Mouse (Mus musculus) forebrain, embryonic 14.5 days (tissue): ENCODE results near the gene Tcp11. TPM values are rescaled to one million over a fixed set of nuclear protein-coding genes. Genes with fewer than 3 reads are reported as not detected.
A peak's percentile ranks its signal among the peaks of the same experiment; 100 is the strongest.

Experiments
- ATAC-seq: fragments of 200-750 bp; cut with Nextera tagmentation; 2 replicates; pipeline ENCODE4 v1.8.0; 2017; ENCODE audit warnings: mild to moderate bottlenecking, moderate library complexity
- DNase-seq: peaks from one replicate; pipeline ENCODE4 v3.0.0-alpha.2; 2015; ENCODE audit warnings: low spot score
- H3K27ac ChIP-seq: fragments of 300-500 bp; sonication (generic); 2 replicates; pipeline ENCODE4 v1.5.1; 2014; ENCODE audit warnings: low read depth, mild to moderate bottlenecking, control low read depth, low read length, moderate library complexity
- H3K27me3 ChIP-seq: fragments of 300-500 bp; sonication (generic); replicated peaks from 2 replicates; pipeline ENCODE4 v1.6.1; 2014; ENCODE audit warnings: low read length, control low read depth, mixed read lengths; ENCODE audit not compliant: control insufficient read depth, insufficient read depth
- H3K36me3 ChIP-seq: fragments of 300-500 bp; sonication (generic); 2 replicates; pipeline ENCODE4 v1.6.1; 2014; ENCODE audit warnings: low read length, control low read depth; ENCODE audit not compliant: control insufficient read depth, insufficient read depth
- H3K4me1 ChIP-seq: fragments of 300-500 bp; sonication (generic); 2 replicates; pipeline ENCODE4 v1.6.1; 2014; ENCODE audit warnings: antibody characterized with exemption, low read length, control low read depth; ENCODE audit not compliant: control insufficient read depth, insufficient read depth
- H3K4me2 ChIP-seq: fragments of 300-500 bp; sonication (generic); 2 replicates; pipeline ENCODE4 v1.6.1; 2014; ENCODE audit warnings: mild to moderate bottlenecking, control low read depth, low read length
- H3K4me3 ChIP-seq: fragments of 300-500 bp; sonication (generic); 2 replicates; pipeline ENCODE4 v1.5.1; 2014; ENCODE audit warnings: low read depth, low read length, control low read depth
- H3K9ac ChIP-seq: fragments of 300-500 bp; sonication (generic); 2 replicates; pipeline ENCODE4 v1.6.1; 2014; ENCODE audit warnings: mild to moderate bottlenecking, low read length, control low read depth, moderate library complexity
- H3K9me3 ChIP-seq: fragments of 300-500 bp; sonication (generic); replicated peaks from 2 replicates; pipeline ENCODE4 v1.6.1; 2016; ENCODE audit warnings: low read length, control low read depth, mixed read lengths; ENCODE audit not compliant: control insufficient read depth
- WGBS: fragments of 180-500 bp; shearing (Covaris S2); extraction: QIAGEN DNeasy Blood & Tissue Kit; methylation state at CpG from one replicate; pipeline ENCODE4 v1.1.7; 2014; 5-methylcytosine and 5-hydroxymethylcytosine counted together
- polyA plus RNA-seq: library from polyadenylated mRNA; unstranded; fragments of >200 nt; fragmentation: Nextera tagmentation; extraction: Ambion mirVana; gene quantifications from 2 replicates; pipeline ENCODE4 v1.2.1, GENCODE M21; 2014

Gene Tcp11
- polyA plus RNA-seq, 1 experiment from 2014 or later: 1.6 TPM

- Histone ChIP-seq H3K9me3 (0 out of 2 replicates have a peak, but pooled peaks cover 4% of the 10 kb centered on the region), H3K36me3 (no peaks in the 10 kb centered on the region), H3K4me2 (no peak overlapping the region), H3K4me3 (no peak overlapping the region), H3K27ac (no peak overlapping the region), H3K9ac (no peak overlapping the region), H3K27me3 (no peaks in the 10 kb centered on the region), H3K4me1 (no peaks in the 10 kb centered on the region)
- ATAC-seq: no peak
- DNase-seq: no peak
- 78% methylated on average over 3 of the region's 3 CpGs for WGBS
These were observed 13.4 kb upstream of the Tcp11 start for GRCm38 (mm10) chr17:28093837-28094236.

GRCm38 (mm10) chr17:28092297-28092696 lies 11.9 kb upstream of the Tcp11 start:
- Histone ChIP-seq H3K27ac (no peak overlapping the region), H3K9me3 (0 out of 2 replicates have a peak, but pooled peaks cover 4% of the 10 kb centered on the region), H3K9ac (no peak overlapping the region), H3K36me3 (no peaks in the 10 kb centered on the region), H3K4me2 (no peak overlapping the region), H3K27me3 (no peaks in the 10 kb centered on the region), H3K4me3 (no peak overlapping the region), H3K4me1 (no peaks in the 10 kb centered on the region)
- WGBS: 95% methylated on average over 2 of the region's 2 CpGs
- DNase-seq (no peak), ATAC-seq (no peak)

GRCm38 (mm10) chr17:28088718-28089117 lies 8.3 kb upstream of the Tcp11 start:
- Histone ChIP-seq H3K4me2 (no peak overlapping the region), H3K4me1 (peaks cover 3% of the 10 kb centered on the region; the same call in 1 of the 2 replicates), H3K27me3 (no peaks in the 10 kb centered on the region), H3K36me3 (no peaks in the 10 kb centered on the region), H3K27ac (no peak overlapping the region), H3K9ac (no peak overlapping the region), H3K9me3 (no peaks in the 10 kb centered on the region), H3K4me3 (no peak overlapping the region)
- WGBS: 86% methylated on average over 6 of the region's 6 CpGs
- no peak for DNase-seq
- ATAC-seq: no peak

GRCm38 (mm10) chr17:28087430-28087829 lies 7.0 kb upstream of the Tcp11 start:
- DNase-seq: no peak
- no peaks in the 10 kb centered on the region for H3K27me3 ChIP-seq
- no peak overlapping the region for H3K4me3 ChIP-seq
- peaks cover 3% of the 10 kb centered on the region; the same call in 1 of the 2 replicates for H3K4me1 ChIP-seq
- no peak overlapping the region for H3K9ac ChIP-seq
- no peak overlapping the region for H3K27ac ChIP-seq
- no peak for ATAC-seq
- H3K4me2 ChIP-seq: no peak overlapping the region
- no peaks in the 10 kb centered on the region for H3K9me3 ChIP-seq
- H3K36me3 ChIP-seq: no peaks in the 10 kb centered on the region
- 23% methylated on average over 5 of the region's 5 CpGs for WGBS

- DNase-seq (peak; percentile 94), ATAC-seq (peak; percentile 52)
- Histone ChIP-seq H3K4me1 (peaks cover 3% of the 10 kb centered on the region; the same call in 1 of the 2 replicates), H3K27ac (no peak overlapping the region), H3K27me3 (no peaks in the 10 kb centered on the region), H3K4me3 (no peak overlapping the region), H3K36me3 (no peaks in the 10 kb centered on the region), H3K9me3 (no peaks in the 10 kb centered on the region), H3K9ac (no peak overlapping the region), H3K4me2 (peak overlapping the region; percentile 37)
- WGBS: under 1% methylated on average over 16 of the region's 16 CpGs
These were observed 4.5 kb upstream of the Tcp11 start for GRCm38 (mm10) chr17:28084964-28085363.

GRCm38 (mm10) chr17:28084395-28084905 lies 4.0 kb upstream of the Tcp11 start:
- Histone ChIP-seq H3K36me3 (no peaks in the 10 kb centered on the region), H3K27me3 (no peaks in the 10 kb centered on the region), H3K4me2 (no peak overlapping the region), H3K4me1 (peaks cover 3% of the 10 kb centered on the region; the same call in 1 of the 2 replicates), H3K4me3 (no peak overlapping the region), H3K27ac (no peak overlapping the region), H3K9me3 (no peaks in the 10 kb centered on the region), H3K9ac (no peak overlapping the region)
- no peak for DNase-seq
- no peak for ATAC-seq
- WGBS: 25% methylated on average over 22 of the region's 22 CpGs

GRCm38 (mm10) chr17:28082863-28083262 lies 2.4 kb upstream of the Tcp11 start:
- Histone ChIP-seq H3K9ac (no peak overlapping the region), H3K27me3 (no peaks in the 10 kb centered on the region), H3K9me3 (no peaks in the 10 kb centered on the region), H3K4me2 (no peak overlapping the region), H3K4me1 (peaks cover 3% of the 10 kb centered on the region; the same call in 1 of the 2 replicates), H3K27ac (no peak overlapping the region), H3K4me3 (no peak overlapping the region), H3K36me3 (no peaks in the 10 kb centered on the region)
- 81% methylated on average over 13 of the region's 13 CpGs for WGBS
- DNase-seq: no peak
- no peak for ATAC-seq

GRCm38 (mm10) chr17:28081856-28082255 lies 1.4 kb upstream of the Tcp11 start:
- Histone ChIP-seq H3K9ac (no peak overlapping the region), H3K27ac (no peak overlapping the region), H3K36me3 (no peaks in the 10 kb centered on the region), H3K27me3 (no peaks in the 10 kb centered on the region), H3K4me2 (no peak overlapping the region), H3K4me1 (peaks cover 3% of the 10 kb centered on the region; the same call in 1 of the 2 replicates), H3K4me3 (no peak overlapping the region), H3K9me3 (no peaks in the 10 kb centered on the region)
- no peak for ATAC-seq
- DNase-seq: no peak
- 90% methylated on average over 7 of the region's 7 CpGs for WGBS

GRCm38 (mm10) chr17:28081385-28081784 lies 946 bp upstream of the Tcp11 start:
- peak; percentile 26 for DNase-seq
- no peak overlapping the region for H3K4me2 ChIP-seq
- H3K9me3 ChIP-seq: no peaks in the 10 kb centered on the region
- ATAC-seq: no peak
- H3K4me3 ChIP-seq: no peak overlapping the region
- no peak overlapping the region for H3K9ac ChIP-seq
- 45% methylated on average over 9 of the region's 9 CpGs for WGBS
- no peaks in the 10 kb centered on the region for H3K36me3 ChIP-seq
- no peak overlapping the region for H3K27ac ChIP-seq
- H3K4me1 ChIP-seq: peaks cover 3% of the 10 kb centered on the region; the same call in 1 of the 2 replicates
- H3K27me3 ChIP-seq: no peaks in the 10 kb centered on the region
